Mouse (Mus musculus): ENCODE measurements around the gene Plk5.

The Plk5 gene

GRCm38 (mm10) chr10:80356001-80356682, at the start of gene Plk5:
Gene Plk5 (plus strand): TSS chr10:80356459.
- no peak for DNase-seq (ENCODE audit: low read depth, low spot score)

- DNase-seq (ENCODE audit: low read depth, low spot score) = no peak
Observed at GRCm38 (mm10) chr10:80311560-80311959, 44.7 kb upstream of the Plk5 start.

GRCm38 (mm10) chr10:80312586-80313504, 43.4 kb upstream of the Plk5 start:
- no peak for DNase-seq (ENCODE audit: low read depth, low spot score)

- DNase-seq (ENCODE audit: low read depth, low spot score) = no peak
Observed at GRCm38 (mm10) chr10:80313627-80314201, 42.5 kb upstream of the Plk5 start.

- no peak for DNase-seq (ENCODE audit: low read depth, low spot score)
Observed at GRCm38 (mm10) chr10:80314494-80315001, 41.7 kb upstream of the Plk5 start.

GRCm38 (mm10) chr10:80315315-80315714, 40.9 kb upstream of the Plk5 start:
- DNase-seq (ENCODE audit: low read depth, low spot score) = no peak

GRCm38 (mm10) chr10:80316359-80316781, 39.9 kb upstream of the Plk5 start:
- no peak for DNase-seq (ENCODE audit: low read depth, low spot score)

GRCm38 (mm10) chr10:80317011-80317410, 39.2 kb upstream of the Plk5 start:
- no peak for DNase-seq (ENCODE audit: low read depth, low spot score)

GRCm38 (mm10) chr10:80320340-80320760, 35.9 kb upstream of the Plk5 start, which contains the start of gene 2310011J03Rik:
Gene 2310011J03Rik (minus strand): TSS chr10:80320537.
- peak; percentile 73 for DNase-seq (ENCODE audit: low read depth, low spot score)

GRCm38 (mm10) chr10:80321014-80321669, 35.1 kb upstream of the Plk5 start:
- DNase-seq (ENCODE audit: low read depth, low spot score) = no peak

GRCm38 (mm10) chr10:80321670-80322581, 34.3 kb upstream of the Plk5 start:
- DNase-seq (ENCODE audit: low read depth, low spot score) = no peak

- DNase-seq (ENCODE audit: low read depth, low spot score) = no peak
Observed at GRCm38 (mm10) chr10:80322811-80323211, 33.4 kb upstream of the Plk5 start.

GRCm38 (mm10) chr10:80323261-80324119, 32.8 kb upstream of the Plk5 start:
- DNase-seq (ENCODE audit: low read depth, low spot score) = no peak

GRCm38 (mm10) chr10:80324120-80325037, 31.9 kb upstream of the Plk5 start:
- no peak for DNase-seq (ENCODE audit: low read depth, low spot score)

GRCm38 (mm10) chr10:80325045-80325444, 31.2 kb upstream of the Plk5 start:
- no peak for DNase-seq (ENCODE audit: low read depth, low spot score)

- DNase-seq (ENCODE audit: low read depth, low spot score) = peak; percentile 90
Observed at GRCm38 (mm10) chr10:80329273-80330081, 26.8 kb upstream of the Plk5 start, which contains the start of the genes Pcsk4 and Reep6. Gene Pcsk4 (minus strand): TSS chr10:80329498. Gene Reep6 (plus strand): TSS chr10:80329953.

- DNase-seq (ENCODE audit: low read depth, low spot score) = no peak
Observed at GRCm38 (mm10) chr10:80330084-80330483, 26.2 kb upstream of the Plk5 start.
